Mouse (Mus musculus) ES-E14 (cell line): Measurements from ENCODE around the gene Arhgap28. TPM values are rescaled to one million over a fixed set of nuclear protein-coding genes. Genes with fewer than 3 reads are reported as not detected.

ENCODE experiments used
- DNase-seq: peaks from one replicate; pipeline ENCODE4 v3.0.0-alpha.2; 2013; ENCODE audit warnings: low read depth, low spot score
- H3K27ac ChIP-seq: 2 replicates; pipeline ENCODE4 v1.5.1; 2012; ENCODE audit warnings: low read depth, mild to moderate bottlenecking, low read length, moderate library complexity, mixed read lengths; ENCODE audit not compliant: poor library complexity, insufficient read depth, severe bottlenecking
- H3K36me3 ChIP-seq: 2 replicates; pipeline ENCODE4 v1.6.1; 2012; ENCODE audit warnings: mild to moderate bottlenecking, low read length, moderate library complexity, mixed read lengths; ENCODE audit not compliant: control insufficient read depth, poor library complexity, insufficient read depth, severe bottlenecking
- H3K4me1 ChIP-seq, 2 experiments: fragments of 150-350 bp in 1 of 2; sonication (generic) in 1 of 2; 2 replicates each; pipeline ENCODE4 v1.6.1; 2012; ENCODE audit warnings: low read length in 2 of 2, mild to moderate bottlenecking in 1 of 2, mixed read lengths in 1 of 2; ENCODE audit not compliant: control insufficient read depth in 2 of 2, insufficient read depth in 2 of 2, poor library complexity in 1 of 2
- H3K4me3 ChIP-seq, 2 experiments: fragments of 150-350 bp in 1 of 2; sonication (generic) in 1 of 2; 2 replicates each; pipeline ENCODE4 v1.5.1; 2012; ENCODE audit warnings: low read length in 2 of 2, low read depth in 1 of 2, mild to moderate bottlenecking in 1 of 2, mixed read lengths in 1 of 2; ENCODE audit not compliant: insufficient read depth in 1 of 2, poor library complexity in 1 of 2, severe bottlenecking in 1 of 2
- H3K9ac ChIP-seq: 2 replicates; pipeline ENCODE4 v1.6.1; 2012; ENCODE audit warnings: low read depth, mild to moderate bottlenecking, low read length, mixed read lengths; ENCODE audit not compliant: poor library complexity, insufficient read depth, severe bottlenecking
- H3K9me3 ChIP-seq: fragments of 150-350 bp; sonication (generic); 2 replicates; pipeline ENCODE4 v1.6.1; 2012; ENCODE audit warnings: low read depth, mild to moderate bottlenecking, low read length; ENCODE audit not compliant: control insufficient read depth, insufficient read depth
- CHD2 ChIP-seq: IDR thresholded peaks from 2 replicates; pipeline ENCODE4 v1.6.1; 2014; ENCODE audit warnings: mild to moderate bottlenecking, low read depth, low read length, inconsistent platforms
- HCFC1 ChIP-seq: IDR thresholded peaks from 2 replicates; pipeline ENCODE4 v1.6.1; 2012; ENCODE audit warnings: low read length, inconsistent platforms, borderline replicate concordance; ENCODE audit not compliant: insufficient read depth
- MAFK ChIP-seq: IDR thresholded peaks from 2 replicates; pipeline ENCODE4 v1.6.1; 2014; ENCODE audit warnings: mild to moderate bottlenecking, low read depth, low read length, inconsistent platforms; ENCODE audit not compliant: insufficient read depth
- ZC3H11A ChIP-seq: IDR thresholded peaks from 2 replicates; pipeline ENCODE4 v1.6.1; 2012; ENCODE audit warnings: low read depth, mild to moderate bottlenecking, inconsistent platforms, low read length, borderline replicate concordance
- ZNF384 ChIP-seq: IDR thresholded peaks from 2 replicates; pipeline ENCODE4 v1.6.1; 2012; ENCODE audit warnings: low read depth, low read length, inconsistent platforms
- in situ Hi-C, 2 experiments: fragments of 600-800 bp; cut with MboI; formaldehyde crosslinking; loops; one replicate each; pipeline ENCODE4 v1.15.1; 2025; ENCODE audit warnings: low sequenced_read_pairs in 2 of 2, inconsistent platforms in 1 of 2; ENCODE audit not compliant: unreplicated experiment in 2 of 2
- total RNA-seq: library from RNA; depleted of rRNA; stranded (reverse); fragments of 300-350 nt; gene quantifications from 2 replicates; pipeline ENCODE4 v1.2.3, GENCODE M21; 2012

Gene Arhgap28
- total RNA-seq, 1 experiment, result 13.4 TPM

DNA sequence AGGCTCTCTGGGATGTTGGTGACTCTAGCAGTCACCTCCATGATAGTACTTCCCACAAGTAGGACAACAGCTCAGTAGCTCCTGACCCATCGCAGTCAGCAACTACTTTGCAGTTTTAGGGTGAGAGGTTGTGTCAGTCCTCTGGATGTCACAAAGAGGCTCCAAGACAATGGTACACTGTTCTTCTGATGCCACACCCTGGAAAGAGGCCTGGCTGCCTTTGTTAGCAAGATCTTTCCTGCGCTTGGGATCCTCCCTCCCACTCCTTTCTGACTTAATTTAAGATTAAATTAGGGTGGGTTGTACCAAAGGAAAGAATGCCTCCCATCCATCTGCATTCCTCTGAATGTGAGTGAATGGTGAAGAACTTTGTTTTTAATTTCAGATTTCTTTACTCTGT is 87.0 kb downstream of the Arhgap28 start:
- H3K4me1 ChIP-seq, result 0 out of 4 replicates have a peak, but pooled peaks cover 3% of the 10 kb centered on the region in 2 experiments
- in situ Hi-C loops, result loop anchor here in 1 of 2 experiments (25.0 kb wide), 1 partner anchor 920 kb away; the partner anchor contains the start of gene Tmem200c
- no peak for TF ChIP-seq MAFK
- TF ChIP-seq ZC3H11A, result no peak
- no peak for TF ChIP-seq HCFC1
- no peak for TF ChIP-seq CHD2
- no peak for TF ChIP-seq ZNF384

GRCm38 (mm10) chr17:67912640-67913039 is 91.3 kb downstream of the Arhgap28 start:
- Histone ChIP-seq H3K4me1 (0 out of 4 replicates have a peak, but pooled peaks cover 3% of the 10 kb centered on the region in 2 experiments), H3K9me3 (no peaks in the 10 kb centered on the region), H3K4me3 (no peak overlapping the region), H3K36me3 (no peaks in the 10 kb centered on the region), H3K27ac (no peak overlapping the region), H3K9ac (no peak overlapping the region)
- TF ChIP-seq ZC3H11A (peak; percentile 72), CHD2 (no peak)
- peak; percentile 36 for DNase-seq
- in situ Hi-C loops, result loop anchor here in 1 of 2 experiments (25.0 kb wide), 1 partner anchor 925 kb away; the partner anchor contains the start of gene Tmem200c

More for the DNA sequence above, 87.0 kb downstream of the Arhgap28 start:
- no peaks in the 10 kb centered on the region for H3K9me3 ChIP-seq
- no peak overlapping the region for H3K9ac ChIP-seq
- H3K36me3 ChIP-seq, result no peaks in the 10 kb centered on the region
- H3K4me3 ChIP-seq, result no peak overlapping the region
- DNase-seq, result peak; percentile 27
- H3K27ac ChIP-seq, result no peak overlapping the region

DNA sequence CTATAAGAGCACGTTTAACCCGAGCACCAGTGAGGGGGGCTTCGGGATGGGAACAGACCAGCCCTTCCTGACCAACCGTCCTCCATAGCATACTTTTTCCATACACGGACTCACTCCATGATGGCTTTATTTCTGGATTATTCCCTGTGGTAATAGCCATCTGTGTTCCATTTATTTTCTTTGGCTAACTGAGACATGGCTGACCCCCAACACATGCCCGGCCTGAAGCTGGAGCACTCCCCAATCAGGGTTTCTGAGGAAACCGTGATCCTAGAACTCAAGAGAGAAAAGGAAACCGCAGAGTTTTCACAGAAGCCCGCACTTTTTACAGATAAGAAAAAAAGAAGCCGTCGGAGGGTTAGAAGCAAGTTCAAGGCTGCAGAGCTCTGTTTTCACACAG is 91.9 kb downstream of the Arhgap28 start:
- Histone ChIP-seq H3K9me3 (no peaks in the 10 kb centered on the region), H3K27ac (no peak overlapping the region), H3K36me3 (no peaks in the 10 kb centered on the region), H3K4me1 (peaks cover 3 to 4% of the 10 kb centered on the region in 2 experiments; a peak in 1 of 4 replicates), H3K4me3 (no peak overlapping the region), H3K9ac (no peak overlapping the region)
- TF ChIP-seq MAFK, result no peak
- TF ChIP-seq ZC3H11A, result no peak
- in situ Hi-C loops, result loop anchor here in 1 of 2 experiments (25.0 kb wide), 1 partner anchor 925 kb away; the partner anchor contains the start of gene Tmem200c
- no peak for DNase-seq

- in situ Hi-C loops, result loop anchor here in 1 of 2 experiments (25.0 kb wide), 1 partner anchor 929 kb away; the partner anchor contains the start of gene Tmem200c
- Histone ChIP-seq H3K4me1 (peaks cover 0 to 1% of the 10 kb centered on the region in 2 experiments; a peak in 1 of 4 replicates), H3K9me3 (no peaks in the 10 kb centered on the region), H3K9ac (no peak overlapping the region), H3K4me3 (no peak overlapping the region), H3K27ac (no peak overlapping the region), H3K36me3 (no peaks in the 10 kb centered on the region)
- no peak for DNase-seq
- TF ChIP-seq ZC3H11A (no peak), HCFC1 (no peak), CHD2 (no peak), ZNF384 (no peak), MAFK (no peak)
Measured at GRCm38 (mm10) chr17:67908537-67908936, 95.4 kb downstream of the Arhgap28 start.

DNA sequence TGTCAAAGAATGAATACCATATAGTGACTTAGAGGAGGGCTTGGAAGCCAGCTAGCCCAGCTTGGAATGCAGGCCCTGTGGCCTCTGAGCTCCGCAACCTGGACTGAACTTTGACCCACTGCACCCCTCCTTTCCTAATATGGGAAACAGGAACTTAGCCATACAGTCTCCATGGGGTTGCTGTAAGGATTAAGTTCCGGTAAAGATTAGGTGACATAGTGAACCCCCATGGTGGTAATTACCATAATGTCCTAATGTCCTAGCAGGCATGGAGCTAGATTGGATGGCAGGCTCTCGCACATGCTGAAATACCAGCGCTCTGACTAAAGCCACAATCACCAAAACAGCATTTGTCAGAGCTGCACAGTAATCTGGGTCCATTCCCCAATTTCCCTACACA is 95.8 kb downstream of the Arhgap28 start:
- Histone ChIP-seq H3K27ac (no peak overlapping the region), H3K4me1 (peaks cover 0 to 1% of the 10 kb centered on the region in 2 experiments; a peak in 1 of 4 replicates), H3K9me3 (no peaks in the 10 kb centered on the region), H3K36me3 (no peaks in the 10 kb centered on the region), H3K4me3 (no peak overlapping the region), H3K9ac (no peak overlapping the region)
- DNase-seq, result no peak
- TF ChIP-seq MAFK (no peak), ZC3H11A (no peak), HCFC1 (no peak), CHD2 (no peak), ZNF384 (no peak)
- in situ Hi-C loops, result loop anchor here in 1 of 2 experiments (25.0 kb wide), 1 partner anchor 929 kb away; the partner anchor contains the start of gene Tmem200c
